Mouse (Mus musculus) cerebellum, postnatal 36 days (tissue): ENCODE data around the gene Mesd.
A peak's percentile ranks its signal among the peaks of the same experiment; 100 is the strongest.

ENCODE experiments used
- DNase-seq, 2 experiments: peaks; one replicate each; pipeline ENCODE4 v3.0.0; 2021 to 2022; ENCODE audit warnings: mixed read lengths in 2 of 2

Gene Mesd

GRCm38 (mm10) chr7:83913995-83914394 is 29.7 kb downstream of the Mesd start:
- no peak for DNase-seq

GRCm38 (mm10) chr7:83914566-83914965 is 30.3 kb downstream of the Mesd start:
- peak; percentile 92 to 95 for DNase-seq

- no peak for DNase-seq
These were observed 36.0 kb downstream of the Mesd start for GRCm38 (mm10) chr7:83920241-83920640.

GRCm38 (mm10) chr7:83921637-83922036 is 37.4 kb downstream of the Mesd start:
- no peak for DNase-seq

- no peak for DNase-seq
These were observed 54.9 kb downstream of the Mesd start for GRCm38 (mm10) chr7:83939017-83939721.

GRCm38 (mm10) chr7:83940136-83940535 is 55.9 kb downstream of the Mesd start:
- no peak for DNase-seq

- peak; percentile 72 for DNase-seq
These were observed 57.4 kb downstream of the Mesd start for GRCm38 (mm10) chr7:83941701-83942101.

- no peak for DNase-seq
These were observed 64.5 kb downstream of the Mesd start for GRCm38 (mm10) chr7:83948743-83949142.

- DNase-seq = no peak
These were observed 65.4 kb downstream of the Mesd start for GRCm38 (mm10) chr7:83949662-83950061.
